Mouse (Mus musculus): Measurements from ENCODE around the gene Pvr.

Gene Pvr

DNA sequence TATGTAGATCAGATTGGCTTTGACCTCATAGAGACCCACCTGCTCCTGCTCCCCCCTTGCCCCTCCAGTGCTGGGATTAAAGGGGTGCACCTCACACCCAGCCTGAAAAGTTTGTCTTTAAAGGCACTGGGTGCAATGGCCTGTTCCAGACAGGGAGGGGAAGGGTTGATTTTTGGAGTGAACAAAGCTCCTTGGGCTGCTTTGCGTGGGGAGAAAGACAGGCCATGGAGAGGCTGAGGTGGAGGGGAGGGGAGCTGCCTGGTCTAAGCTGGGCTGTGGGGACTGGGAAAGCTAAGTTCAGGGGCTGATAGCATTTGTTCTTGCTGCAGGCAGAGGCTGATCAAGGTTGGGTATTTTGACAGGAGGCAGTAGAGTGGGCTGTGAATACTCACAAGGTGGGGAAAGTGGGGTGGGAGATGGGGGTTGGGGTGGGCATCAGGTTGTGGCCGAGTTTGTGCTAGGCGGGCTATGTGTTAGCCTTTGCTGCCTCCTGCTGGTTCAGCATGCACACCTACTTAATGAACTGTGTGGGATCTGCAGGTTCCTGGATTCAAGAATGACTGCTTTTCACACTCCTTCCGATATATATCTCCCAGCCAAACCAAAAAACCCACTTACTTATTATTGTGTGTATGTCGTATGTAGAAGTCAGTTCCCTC lies 48.9 kb downstream of the Pvr start:
- peak; percentile 74 for DNase-seq (ENCODE audit: low read depth, low spot score)

DNA sequence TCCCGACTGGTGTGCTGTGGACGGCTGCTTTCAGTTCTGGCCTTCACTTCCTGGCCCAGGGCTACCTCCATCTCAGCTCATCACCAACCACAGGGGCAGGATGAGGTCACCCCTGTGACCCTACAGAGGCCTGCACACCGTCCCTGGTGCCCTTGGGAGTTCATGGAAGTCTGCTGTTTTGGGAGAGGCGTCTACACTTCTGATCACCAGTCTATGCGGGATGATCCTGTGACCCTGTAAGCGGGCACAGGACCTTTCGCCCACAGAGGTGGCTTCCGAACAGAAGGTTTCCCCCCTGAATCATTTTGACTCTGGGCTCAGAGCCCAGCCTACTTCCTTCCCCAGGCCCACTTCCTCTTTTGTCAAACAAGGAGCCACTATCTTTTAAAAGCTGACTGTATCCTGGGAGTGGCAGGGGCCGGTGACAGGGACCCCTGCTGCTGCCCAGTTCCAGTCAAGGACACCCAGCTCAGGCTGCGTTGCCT lies 49.8 kb downstream of the Pvr start:
- peak; percentile 39 for DNase-seq (ENCODE audit: low read depth, low spot score)

DNA sequence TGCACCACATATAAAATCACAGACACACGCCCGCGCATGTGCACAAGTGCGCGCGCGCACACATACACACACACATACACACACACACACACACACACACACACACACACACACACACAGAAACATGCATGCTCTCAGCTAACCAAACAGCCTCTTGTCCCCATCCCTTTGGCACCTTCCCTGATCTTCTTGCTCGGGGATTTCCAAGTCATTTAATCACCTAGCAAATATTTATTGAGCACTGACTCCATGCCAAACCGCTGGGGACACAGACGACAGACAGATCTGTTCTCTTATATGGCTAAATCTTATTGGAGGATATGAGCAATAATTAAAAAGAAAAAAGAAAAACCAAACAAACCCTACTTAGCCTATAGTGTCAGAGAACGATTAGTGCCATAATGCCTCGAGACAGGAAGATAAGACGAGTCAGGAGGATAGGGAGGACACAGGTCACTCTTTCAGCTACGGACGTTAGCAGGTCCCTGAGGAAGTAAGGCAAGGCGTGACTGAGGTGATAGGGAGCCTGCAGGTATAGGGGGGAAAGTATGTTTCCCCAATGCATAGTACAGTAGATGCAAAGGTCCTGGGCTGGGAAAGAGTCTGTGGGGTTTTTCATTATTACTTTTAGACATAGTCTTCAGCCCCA lies 53.1 kb downstream of the Pvr start:
- no peak for DNase-seq (ENCODE audit: low read depth, low spot score)

DNA sequence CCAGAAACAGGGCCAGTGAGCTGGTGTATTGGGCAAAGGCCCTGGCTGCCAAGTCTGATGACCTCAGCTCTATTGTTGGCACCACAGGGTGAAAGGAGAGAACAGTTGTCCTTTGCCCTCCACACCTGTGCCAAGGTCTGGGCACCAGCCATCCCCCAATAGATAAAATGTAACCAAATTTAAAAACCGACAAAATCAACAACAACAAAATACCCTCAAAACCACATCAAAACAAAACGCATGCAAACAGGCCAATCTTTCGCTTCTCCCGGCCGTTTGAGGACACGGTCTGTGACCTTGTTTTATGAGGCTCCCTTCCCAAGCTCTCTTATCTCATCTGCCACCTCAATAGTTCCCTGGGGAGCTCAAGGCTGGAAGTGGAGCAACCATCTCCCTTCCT lies 54.5 kb downstream of the Pvr start:
- DNase-seq (ENCODE audit: low read depth, low spot score) = no peak

DNA sequence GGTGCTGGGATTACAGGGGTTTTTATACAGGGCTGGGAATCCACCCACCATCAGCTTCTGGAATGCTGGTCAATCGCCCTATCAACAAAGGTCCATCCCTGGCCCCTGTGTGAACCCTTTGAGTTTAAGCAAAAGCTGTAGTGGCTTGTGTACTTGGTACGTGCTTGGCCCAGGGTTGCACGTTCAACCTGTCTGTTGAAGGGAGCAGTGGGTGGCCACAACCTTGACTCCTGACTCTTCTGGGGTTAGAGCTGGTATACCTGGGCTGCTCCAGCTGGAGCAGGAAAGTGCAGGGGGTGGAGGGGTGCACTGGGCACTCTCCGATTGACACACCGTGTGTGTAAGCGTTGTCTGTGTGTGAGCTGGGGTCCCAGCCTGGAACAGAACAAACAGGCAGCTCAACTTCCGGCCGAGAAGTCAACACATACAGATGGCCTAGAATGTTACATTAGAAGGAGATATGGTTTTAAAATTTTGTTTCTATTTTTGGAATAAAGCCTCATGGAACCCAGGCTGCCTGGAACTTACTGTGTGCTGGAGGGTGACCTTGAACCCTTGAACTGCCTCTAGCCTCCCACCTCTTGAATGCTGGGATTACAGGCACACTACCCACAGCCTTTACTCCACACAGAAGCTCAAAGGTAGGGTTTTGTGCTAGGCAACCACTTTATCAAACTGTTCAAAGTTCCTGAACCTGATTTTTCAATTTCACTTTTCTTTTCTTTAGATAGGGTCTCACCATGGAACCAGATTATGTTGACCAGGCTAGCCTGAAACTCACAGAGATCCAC lies 55.5 kb downstream of the Pvr start:
- no peak for DNase-seq (ENCODE audit: low read depth, low spot score)

DNA sequence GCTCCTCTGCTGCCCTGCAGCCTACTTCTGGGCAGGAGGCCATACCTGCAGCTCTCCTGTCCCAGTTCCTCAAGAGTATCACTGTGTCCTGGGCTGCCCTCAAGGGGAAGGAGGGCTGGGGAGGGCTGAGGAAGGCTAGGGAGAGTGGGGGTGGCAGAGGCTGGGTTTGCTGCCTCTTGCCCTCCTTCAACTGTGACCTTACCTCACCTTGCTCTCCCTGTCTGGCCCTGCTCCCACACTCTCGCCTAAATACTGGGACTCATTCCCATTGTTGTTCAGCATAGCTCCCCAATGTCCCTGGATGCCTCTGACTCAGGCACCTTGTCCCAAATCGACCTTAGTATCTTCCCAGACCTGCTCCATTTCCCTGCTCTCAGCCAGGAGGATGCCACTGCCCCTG lies 56.7 kb downstream of the Pvr start:
- DNase-seq (ENCODE audit: low read depth, low spot score) = no peak

DNA sequence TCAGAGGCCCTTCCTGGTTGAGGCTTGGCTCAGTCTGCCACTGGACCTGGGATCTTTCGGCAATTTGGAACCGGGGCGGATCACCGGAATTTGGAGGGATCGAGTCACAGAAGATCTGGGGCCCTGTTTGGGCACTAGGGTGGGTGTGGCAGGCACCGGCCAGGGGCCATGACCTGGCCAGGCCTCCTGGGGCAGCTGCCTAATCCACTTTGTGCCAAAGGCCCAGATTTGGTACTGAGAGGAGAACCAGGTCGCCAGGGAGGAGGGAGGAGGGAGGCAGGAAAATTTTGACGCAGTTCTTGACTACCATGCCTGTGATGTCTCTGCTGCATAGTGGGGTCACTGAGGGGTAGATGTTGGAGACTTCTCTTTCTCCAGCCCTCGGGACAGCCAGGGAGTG lies 59.8 kb downstream of the Pvr start, which contains the start of gene Ceacam16:
TSS of gene Ceacam16 (minus strand) at position 101 of the 400 bp plus-strand sequence.
- no peak for DNase-seq (ENCODE audit: low read depth, low spot score)

DNA sequence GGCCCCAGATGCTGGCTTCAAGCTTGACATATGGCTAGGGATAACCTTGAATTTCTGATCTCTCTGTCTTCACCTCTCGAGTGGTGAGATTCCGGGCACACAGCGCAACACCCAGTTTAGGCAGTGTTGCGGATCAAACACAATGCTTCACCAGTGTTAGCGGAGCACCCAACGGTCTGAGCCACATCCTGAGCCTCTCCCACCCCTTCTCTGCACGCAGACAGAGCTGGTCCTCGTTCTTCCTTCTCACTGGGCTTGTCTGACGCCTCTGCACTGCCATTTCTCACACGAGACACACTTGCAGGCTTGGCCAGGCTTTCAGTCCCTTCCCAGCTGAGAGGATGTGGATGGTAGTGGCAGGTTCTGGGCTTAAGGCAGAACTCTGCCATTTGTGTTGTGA lies 61.2 kb downstream of the Pvr start:
- DNase-seq (ENCODE audit: low read depth, low spot score) = peak; percentile 40

DNA sequence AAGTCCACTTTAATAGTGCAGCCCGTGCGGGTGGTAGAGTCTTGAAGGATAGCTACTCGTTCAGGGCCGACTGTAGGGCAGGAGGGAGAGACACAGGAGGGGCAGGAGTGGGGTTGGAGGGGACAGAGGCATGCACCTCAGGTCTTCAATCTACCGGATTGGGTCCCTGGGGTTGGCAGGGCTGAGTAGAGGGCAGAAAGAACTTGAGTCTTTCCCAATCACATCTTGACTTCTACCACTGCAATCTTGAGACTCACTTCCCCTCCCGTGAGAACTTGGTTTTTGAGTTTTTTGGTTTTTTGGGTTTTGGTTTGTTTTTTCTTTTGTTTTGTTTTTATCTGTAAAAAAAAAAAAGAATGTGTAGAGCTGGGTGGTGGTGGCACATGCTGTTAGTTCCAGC lies 64.7 kb downstream of the Pvr start:
- no peak for DNase-seq (ENCODE audit: low read depth, low spot score)

DNA sequence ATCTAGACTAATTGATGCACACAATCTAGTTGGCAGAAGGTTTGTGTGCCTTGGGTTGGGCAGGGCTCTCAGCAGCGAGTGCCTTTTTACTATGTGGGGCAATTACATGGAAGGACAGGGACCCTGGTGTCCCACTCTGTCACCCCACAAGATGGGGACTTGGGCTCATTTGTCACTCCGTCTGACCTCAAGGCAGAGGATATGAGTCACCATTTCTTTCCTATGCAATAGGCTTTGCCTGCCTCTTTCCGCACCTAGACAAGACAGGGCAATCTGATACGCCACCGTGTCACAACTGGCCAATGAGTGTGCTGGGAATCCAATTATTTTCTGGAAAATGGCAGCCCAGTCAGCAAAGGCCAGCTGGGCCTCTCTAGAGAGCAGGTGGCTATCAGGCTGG lies 65.3 kb downstream of the Pvr start:
- DNase-seq (ENCODE audit: low read depth, low spot score) = peak; percentile 29
